Mouse (Mus musculus): ENCODE results near the gene Vopp1.

The Vopp1 gene

DNA sequence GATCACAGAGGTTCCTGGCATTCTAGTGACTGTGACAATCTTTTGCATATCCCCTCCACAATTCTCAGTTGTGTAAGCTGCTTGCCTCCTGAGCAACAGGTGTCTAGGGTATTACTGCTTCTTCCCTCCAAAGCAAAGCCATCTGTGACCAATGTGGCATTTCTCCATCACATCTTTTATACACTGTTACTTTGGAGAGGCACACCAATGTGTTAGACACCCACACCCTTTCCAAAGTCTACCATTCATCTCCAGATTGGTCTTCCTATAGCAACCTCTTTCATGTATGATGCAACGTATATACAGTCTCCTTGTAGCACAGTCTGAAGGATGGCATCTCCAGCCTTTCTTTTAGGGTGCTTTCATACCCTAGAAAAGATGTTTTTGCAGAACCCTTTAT is 42.3 kb downstream of the Vopp1 start:
- no peak for DNase-seq

DNA sequence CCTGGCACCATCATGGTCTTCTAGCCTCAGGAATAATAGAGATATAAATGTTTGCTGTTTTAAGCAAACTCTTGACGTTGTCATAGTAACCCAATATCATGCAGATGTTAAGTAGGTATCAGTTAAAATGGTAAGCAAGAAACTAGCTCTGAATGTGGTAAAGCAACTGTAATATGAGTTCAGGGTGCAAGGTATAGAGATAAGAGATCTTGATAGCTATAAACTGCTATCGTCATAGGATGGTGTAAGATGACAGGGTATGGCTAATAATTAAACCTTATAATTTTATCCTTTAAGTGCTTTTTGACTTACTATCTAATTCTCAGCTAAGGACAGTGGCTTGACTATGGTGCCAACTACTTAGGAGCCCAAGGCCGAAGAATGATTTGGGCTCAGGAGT is 44.6 kb downstream of the Vopp1 start:
- DNase-seq = no peak

DNA sequence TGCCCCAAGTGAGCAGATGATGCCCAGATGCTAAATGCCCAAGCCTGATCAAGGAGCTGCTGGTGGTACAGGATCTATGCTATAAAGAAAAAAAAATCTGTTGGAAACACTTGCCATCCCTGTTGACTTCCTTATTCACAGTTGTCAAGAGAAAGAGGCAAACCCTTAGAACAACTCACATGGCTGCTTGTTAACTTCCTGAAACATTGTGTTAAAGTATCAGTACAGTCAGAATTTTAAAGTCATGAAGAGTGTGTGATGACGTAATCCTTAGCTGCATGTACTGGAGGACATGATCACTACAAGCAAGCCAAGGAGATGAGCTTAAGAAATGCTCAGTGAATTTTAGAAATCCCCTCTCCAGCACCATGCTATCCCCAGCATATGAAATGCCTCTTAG is 51.2 kb downstream of the Vopp1 start:
- DNase-seq = no peak

DNA sequence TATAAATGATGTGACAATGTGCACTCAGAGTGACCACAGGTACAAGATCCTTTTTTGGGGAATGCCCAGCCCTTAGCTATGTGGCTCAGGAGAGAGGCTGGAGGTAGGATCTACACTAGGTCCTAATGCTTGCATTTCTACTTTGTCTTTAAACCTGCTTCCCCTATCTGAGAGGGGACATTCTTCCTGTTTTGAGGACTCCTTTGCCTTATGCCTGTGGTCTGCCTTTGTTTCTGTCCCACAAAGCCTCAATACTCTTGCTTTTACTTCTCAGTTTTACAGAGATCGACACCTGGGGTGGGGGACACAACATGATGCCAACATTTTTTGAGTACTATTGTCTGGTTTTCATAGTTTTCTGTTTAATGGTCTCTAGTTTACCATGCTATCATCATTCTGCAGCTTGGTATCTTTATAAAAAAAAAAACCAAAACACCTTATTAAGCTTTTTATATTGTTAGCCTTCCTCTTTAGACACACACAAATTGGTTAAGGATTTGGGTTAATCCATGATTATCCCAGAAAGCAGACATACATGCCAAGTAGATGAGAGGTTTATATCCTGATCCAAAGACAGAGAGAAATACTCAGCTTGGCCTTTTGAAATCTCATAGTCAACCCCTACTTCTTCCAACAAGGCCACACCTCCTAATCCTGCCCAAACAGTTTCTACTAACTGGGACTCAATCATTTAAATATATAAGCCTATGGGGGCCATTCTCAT is 54.3 kb downstream of the Vopp1 start:
- no peak for DNase-seq

- no peak for DNase-seq
These were observed 55.9 kb downstream of the Vopp1 start for GRCm38 (mm10) chr6:57768948-57769525.

DNA sequence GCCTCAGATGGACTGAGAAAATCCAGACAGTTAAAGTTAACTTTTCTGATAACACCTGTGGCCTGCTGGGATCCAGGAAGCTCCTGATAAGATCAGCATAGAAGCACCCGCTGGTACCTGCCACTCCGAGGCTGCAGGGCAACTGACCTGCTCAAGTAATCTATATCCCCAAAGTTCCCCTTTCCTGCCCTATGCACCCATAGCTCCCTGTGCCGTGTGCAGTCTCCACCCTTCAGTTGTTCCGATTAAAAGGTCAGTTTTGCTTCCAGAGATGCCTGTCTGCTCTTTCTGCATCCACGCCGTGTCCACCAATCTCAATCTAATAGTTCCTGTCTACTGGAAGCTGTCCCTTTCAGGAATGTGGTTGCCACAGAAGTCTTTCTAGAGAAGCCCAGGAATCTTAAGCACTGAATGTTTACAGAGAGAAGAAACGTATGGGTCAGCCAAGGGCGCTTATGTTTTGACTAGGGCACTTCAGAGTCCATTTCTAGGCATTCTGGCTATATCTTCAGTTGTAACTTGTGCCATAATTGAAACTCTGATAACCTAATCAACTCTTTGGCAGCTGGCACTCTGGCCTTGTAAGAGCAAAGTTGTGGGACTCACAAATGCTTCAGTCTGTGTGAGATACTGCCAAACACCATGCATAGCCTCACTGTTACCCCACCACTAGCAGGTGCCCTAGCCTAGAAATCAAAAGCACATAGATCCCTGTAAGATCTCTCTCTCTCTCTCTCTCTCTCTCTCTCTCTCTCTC is 57.7 kb downstream of the Vopp1 start:
- DNase-seq = no peak

- no peak for DNase-seq
These were observed 58.7 kb downstream of the Vopp1 start for GRCm38 (mm10) chr6:57766287-57766686.

DNA sequence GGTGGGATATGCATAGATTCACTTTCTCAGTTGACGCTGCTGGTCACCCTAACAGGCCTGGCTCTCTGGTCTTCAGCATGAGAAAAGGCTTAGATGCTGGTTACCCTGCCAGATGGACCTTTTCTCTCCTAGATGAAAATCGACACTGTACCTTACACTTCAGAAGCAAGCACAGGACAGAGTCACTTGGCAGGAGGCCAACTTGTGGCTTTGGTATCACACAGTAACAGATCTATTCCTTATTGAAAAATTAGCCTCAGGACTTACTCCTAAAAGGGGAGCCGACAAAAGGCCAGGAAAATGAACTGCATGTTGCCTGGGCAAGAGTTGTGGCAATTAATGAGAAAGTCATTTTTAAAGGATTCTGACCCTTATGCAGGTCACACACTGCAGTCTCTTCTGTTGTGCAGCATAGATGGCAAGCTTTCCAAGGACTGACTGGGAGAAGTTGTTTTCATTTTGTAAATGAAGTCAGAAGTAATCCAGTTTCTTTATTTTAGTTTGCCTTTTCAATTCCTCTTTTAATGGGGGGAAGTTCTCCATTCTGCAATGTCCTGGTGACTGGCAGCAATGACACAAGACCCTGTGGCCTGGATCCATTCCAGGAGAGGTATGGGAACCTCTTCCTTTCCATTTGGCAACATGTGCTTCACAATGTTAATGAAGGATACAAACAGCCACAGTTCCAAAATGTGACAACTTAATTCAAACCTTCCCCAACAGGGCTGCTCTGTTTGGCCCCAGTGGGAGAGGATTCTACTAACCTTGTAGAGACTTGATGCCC is 59.7 kb downstream of the Vopp1 start:
- peak; percentile 14 for DNase-seq

- DNase-seq = no peak
These were observed 61.9 kb downstream of the Vopp1 start for GRCm38 (mm10) chr6:57763054-57763453.

GRCm38 (mm10) chr6:57753962-57754759 is 70.8 kb downstream of the Vopp1 start:
- no peak for DNase-seq

DNA sequence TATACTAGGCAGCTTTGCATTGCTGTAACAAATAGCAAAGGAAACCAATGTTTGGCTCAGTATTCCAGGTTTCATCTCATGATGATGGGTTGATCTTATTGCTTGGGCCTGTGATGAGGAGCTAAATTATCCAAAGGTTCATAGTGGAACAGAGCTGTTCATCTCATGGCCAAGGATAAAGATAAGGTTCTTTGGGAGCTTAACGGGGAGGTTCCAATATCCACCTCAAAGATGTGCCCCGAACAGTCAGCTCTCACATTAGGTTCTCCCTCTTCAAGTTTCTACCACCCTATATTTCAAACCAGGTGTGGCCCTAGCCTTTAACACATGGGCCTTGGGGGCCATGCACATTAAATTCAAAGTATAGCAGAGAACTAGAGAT is 79.2 kb downstream of the Vopp1 start:
- no peak for DNase-seq

DNA sequence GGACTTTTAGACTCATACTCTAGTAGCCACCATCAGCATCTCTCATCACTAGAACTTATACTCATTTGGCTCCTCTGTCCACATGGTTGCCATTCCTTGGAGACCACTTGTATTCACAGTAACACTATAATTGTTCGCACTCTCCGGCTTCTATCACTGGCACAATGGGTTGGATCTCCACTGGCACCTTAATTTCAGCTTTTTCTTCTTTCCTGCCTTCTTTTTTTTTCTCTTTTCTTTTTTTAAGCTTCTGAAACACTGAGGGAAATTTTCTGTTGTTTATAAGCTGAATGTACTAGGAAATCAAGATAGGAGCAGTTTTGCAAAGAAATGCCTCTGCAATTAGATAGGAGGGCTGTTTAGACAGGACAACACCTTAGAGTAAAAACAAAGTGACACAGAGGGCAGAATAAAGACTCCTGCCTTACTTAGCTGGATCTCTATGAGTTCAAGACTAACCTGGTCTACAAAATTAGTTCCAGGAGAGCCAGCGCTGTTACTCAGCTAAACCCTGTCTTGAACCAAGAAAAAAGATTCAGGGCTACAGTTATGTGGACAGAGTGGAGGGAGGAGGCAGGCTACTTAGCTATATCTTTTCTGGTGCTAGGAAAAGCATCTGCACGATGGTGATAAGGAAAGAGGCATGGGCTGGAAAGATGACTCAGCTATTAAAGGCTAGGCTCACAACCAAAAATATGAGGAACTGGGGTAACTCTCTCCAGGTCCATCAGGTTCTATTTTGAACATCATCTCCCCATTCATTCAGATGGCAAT is 79.8 kb downstream of the Vopp1 start:
- DNase-seq = no peak

GRCm38 (mm10) chr6:57744123-57744522 is 80.8 kb downstream of the Vopp1 start:
- DNase-seq = no peak

- DNase-seq = no peak
These were observed 81.6 kb downstream of the Vopp1 start for GRCm38 (mm10) chr6:57743333-57743732.

DNA sequence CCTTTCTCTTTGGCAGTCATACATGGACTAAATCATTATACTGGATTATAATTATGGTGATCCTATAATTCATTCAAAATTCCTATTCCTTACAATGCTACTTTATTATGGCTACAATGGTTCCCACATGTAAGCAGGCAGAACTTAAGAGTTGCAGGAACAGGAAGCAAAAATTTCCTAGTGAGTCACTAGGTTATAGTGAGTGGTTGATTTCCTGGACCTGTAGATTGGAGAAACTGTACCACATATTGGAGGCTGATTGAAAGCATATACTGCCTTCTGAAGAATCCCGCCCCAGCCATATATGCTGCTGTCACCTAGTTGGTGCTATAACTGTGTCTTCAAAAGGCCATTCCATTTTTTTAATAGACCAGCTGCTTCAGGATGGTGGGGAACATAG is 82.2 kb downstream of the Vopp1 start:
- no peak for DNase-seq

- no peak for DNase-seq
These were observed 103.6 kb downstream of the Vopp1 start for GRCm38 (mm10) chr6:57721347-57721746.

DNA sequence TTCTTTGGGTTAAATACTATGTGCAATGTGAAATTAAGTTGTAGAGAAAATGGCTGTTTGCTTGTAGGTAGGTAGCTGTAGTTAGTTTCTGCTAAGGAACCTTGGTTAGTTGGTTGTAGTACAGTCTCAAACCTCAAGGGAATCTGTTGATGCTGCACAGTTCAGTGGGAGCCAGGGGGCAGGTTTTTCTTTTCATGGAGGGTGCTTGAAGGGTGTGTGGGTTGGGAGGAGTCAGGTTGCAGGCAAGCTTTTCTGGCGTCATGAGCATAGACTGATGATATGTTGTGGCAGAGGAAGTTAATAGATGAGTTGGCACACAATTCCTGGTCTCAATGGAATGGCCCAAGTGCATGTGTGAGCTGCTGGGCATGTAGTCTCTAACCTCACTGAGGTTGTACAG is 113.2 kb downstream of the Vopp1 start:
- no peak for DNase-seq

GRCm38 (mm10) chr6:57706721-57707120 is 118.2 kb downstream of the Vopp1 start:
- no peak for DNase-seq

GRCm38 (mm10) chr6:57703703-57704102 is 121.3 kb downstream of the Vopp1 start:
- DNase-seq = peak; percentile 47

GRCm38 (mm10) chr6:57702743-57703499 is 122.0 kb downstream of the Vopp1 start:
- DNase-seq = peak; percentile 98

DNA sequence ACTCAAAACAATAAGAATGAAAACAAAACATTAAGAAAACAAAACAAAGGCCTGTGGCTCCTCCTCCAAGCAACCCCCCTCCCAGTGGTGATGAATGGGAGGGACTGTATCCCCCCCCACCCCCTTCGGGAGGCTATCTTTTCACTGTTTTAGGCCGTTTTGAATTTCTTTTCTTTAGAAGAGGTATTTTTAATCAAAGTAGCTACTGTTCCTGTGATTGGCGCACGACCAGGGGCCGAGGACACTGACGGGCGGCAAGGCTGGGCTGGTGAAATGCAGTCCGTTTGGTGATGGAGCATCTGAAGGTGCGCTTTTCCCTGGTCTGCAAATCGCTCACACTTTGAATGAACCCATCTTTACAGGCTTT is 122.6 kb downstream of the Vopp1 start, which contains the start of gene Lancl2:
Gene Lancl2, plus strand, starts transcription at position 165 of the 367 bp plus-strand sequence.
- DNase-seq = peak; percentile 73
